Mouse (Mus musculus): Measurements from ENCODE around the gene Sertad1.

DNA sequence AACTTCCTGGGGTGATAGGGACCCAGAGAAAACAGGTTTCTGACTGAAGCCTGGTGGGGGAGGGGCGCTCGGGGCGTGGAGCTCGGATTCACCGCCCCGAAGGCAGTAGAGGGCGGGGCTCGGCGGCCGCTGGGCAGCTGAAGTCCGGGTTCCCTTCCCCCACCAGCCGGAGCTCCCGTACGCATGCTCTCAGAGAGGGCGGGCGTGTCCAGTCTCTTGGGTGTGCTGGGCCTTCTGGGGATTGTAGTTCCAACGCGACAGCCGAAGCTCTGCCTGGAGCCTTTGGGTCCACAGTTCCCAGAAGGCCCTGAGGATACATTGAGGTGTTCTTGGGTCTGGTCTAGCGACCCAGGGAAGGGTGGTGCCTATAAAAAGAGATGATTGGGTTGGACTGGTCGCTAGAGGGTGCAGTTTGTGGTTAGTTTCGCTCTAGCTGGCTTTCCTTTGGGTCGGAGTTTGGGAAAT lies 12.2 kb upstream of the Sertad1 start:
- no peak for TF ChIP-seq CEBPB (IDR thresholded peaks at IDR 0.05; ENCODE audit: insufficient read depth, poor library complexity, severe bottlenecking)
- TF ChIP-seq POLR2A (IDR thresholded peaks at IDR 0.05; ENCODE audit: insufficient read length, low read depth): peak; percentile 39
- no peak for TF ChIP-seq TCF12 (IDR thresholded peaks at IDR 0.05; ENCODE audit: insufficient read depth, poor library complexity, severe bottlenecking)
- TF ChIP-seq POLR2AphosphoS2 (IDR thresholded peaks at IDR 0.05; ENCODE audit: insufficient read length, low read depth): peak; percentile 76

All from myocyte (in vitro differentiated cells).